Mouse (Mus musculus): Measurements from ENCODE around the gene Tac4. TPM values are rescaled to one million over a fixed set of nuclear protein-coding genes. Genes with fewer than 3 reads are reported as not detected.

Gene Tac4
- polyA plus RNA-seq, 1 experiment from 2014 or later, result not detected

DNA sequence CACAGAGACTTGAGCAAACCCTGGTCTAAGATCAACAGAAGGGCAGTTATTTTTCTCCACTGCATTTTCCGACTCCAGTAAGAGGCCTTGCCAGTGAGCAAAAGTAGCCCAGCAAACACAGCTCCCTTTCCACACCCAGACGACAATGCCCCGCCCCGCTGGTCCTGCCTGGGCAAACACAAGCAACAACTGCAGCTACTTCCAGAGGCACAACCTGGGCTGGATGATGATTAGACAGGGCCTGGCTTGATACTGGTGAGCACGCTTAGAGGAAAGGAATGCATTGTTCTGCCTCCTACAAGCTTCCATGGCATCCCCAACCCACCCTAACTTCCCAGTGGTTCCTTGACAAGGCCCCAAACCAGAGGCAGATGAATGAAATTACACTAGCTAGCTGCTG lies 12.3 kb downstream of the Tac4 start:
- Histone ChIP-seq H3K4me3 (ENCODE audit: low read depth, low read length) (no peak overlapping the region), H3K27ac (ENCODE audit: low read length) (no peak overlapping the region), H3K4me1 (ENCODE audit: control insufficient read depth, low read depth, low read length) (no peaks in the 10 kb centered on the region), H3K36me3 (ENCODE audit: control insufficient read depth, insufficient read depth) (peaks cover 89% of the 10 kb centered on the region), H3K9me3 (replicated peaks; ENCODE audit: control insufficient read depth, low read length) (no peaks in the 10 kb centered on the region), H3K9ac (ENCODE audit: low read depth, low read length) (no peak overlapping the region), H3K27me3 (ENCODE audit: control insufficient read depth, insufficient read depth, low read depth, low read length) (no peaks in the 10 kb centered on the region), H3K4me2 (ENCODE audit: low read depth, low read length) (no peak overlapping the region)
- 74% methylated on average over 5 of the region's 5 CpGs for WGBS (ENCODE audit: insufficient replicate concordance)
- ATAC-seq (ENCODE audit: low read depth), result no peak

DNA sequence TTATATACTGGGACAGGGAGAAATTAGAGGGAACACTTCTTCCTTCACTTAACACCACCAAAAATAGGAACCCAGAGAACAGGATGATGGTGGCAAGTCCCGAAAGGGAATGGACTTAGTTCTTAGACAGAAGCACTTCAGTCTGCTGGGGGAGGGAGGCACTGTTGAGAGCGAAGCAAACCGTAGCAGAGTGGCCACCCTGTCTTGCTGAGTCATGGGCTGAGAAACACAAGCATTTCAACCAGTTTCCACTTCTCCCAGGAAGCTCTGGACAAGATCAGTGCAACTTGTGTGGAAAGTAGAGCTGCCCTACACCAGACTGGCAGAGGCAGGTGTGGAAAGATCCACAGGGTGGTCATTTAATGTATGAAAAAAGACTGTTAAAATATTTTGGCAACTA lies 13.3 kb downstream of the Tac4 start:
- no peak for ATAC-seq (ENCODE audit: low read depth)
- WGBS (ENCODE audit: insufficient replicate concordance), result 58% methylated on average over 3 of the region's 3 CpGs

DNA sequence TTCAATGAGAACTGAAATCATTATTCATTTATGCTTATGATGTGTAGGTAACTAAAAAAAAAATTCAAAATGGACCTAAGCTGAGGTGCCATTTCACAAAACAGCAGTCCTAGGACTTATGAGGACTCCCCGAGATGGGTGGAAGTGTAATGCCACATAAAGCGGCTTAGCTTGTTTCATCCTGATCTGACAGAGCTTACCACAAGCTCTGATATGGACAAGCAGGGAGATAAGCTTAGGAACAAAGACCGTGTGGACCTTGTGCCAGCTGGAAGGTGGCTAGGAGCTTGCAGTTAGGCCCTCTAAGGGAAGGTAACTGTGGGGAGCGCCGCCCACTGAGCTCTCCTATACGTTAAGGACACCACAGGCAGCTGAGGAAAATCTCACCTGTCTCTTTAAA lies 14.7 kb downstream of the Tac4 start:
- no peak for ATAC-seq (ENCODE audit: low read depth)
- H3K4me1 ChIP-seq (ENCODE audit: control insufficient read depth, low read depth, low read length), result no peaks in the 10 kb centered on the region
- no peak overlapping the region for H3K4me2 ChIP-seq (ENCODE audit: low read depth, low read length)
- no peak overlapping the region for H3K9ac ChIP-seq (ENCODE audit: low read depth, low read length)
- H3K9me3 ChIP-seq (replicated peaks; ENCODE audit: control insufficient read depth, low read length), result no peaks in the 10 kb centered on the region
- peaks cover 96% of the 10 kb centered on the region for H3K36me3 ChIP-seq (ENCODE audit: control insufficient read depth, insufficient read depth)
- whole genome bisulfite sequencing (ENCODE audit: insufficient replicate concordance), result 80% methylated on average over 6 of the region's 6 CpGs
- H3K27ac ChIP-seq (ENCODE audit: low read length), result no peak overlapping the region
- H3K27me3 ChIP-seq (ENCODE audit: control insufficient read depth, insufficient read depth, low read depth, low read length), result no peaks in the 10 kb centered on the region
- no peak overlapping the region for H3K4me3 ChIP-seq (ENCODE audit: low read depth, low read length)

More for the DNA sequence above, 13.3 kb downstream of the Tac4 start:
- H3K4me3 ChIP-seq (ENCODE audit: low read depth, low read length), result no peak overlapping the region
- H3K27ac ChIP-seq (ENCODE audit: low read length), result no peak overlapping the region
- H3K4me2 ChIP-seq (ENCODE audit: low read depth, low read length), result no peak overlapping the region
- no peaks in the 10 kb centered on the region for H3K4me1 ChIP-seq (ENCODE audit: control insufficient read depth, low read depth, low read length)
- no peak overlapping the region for H3K9ac ChIP-seq (ENCODE audit: low read depth, low read length)
- H3K36me3 ChIP-seq (ENCODE audit: control insufficient read depth, insufficient read depth), result peaks cover 95% of the 10 kb centered on the region
- no peaks in the 10 kb centered on the region for H3K27me3 ChIP-seq (ENCODE audit: control insufficient read depth, insufficient read depth, low read depth, low read length)
- no peaks in the 10 kb centered on the region for H3K9me3 ChIP-seq (replicated peaks; ENCODE audit: control insufficient read depth, low read length)

DNA sequence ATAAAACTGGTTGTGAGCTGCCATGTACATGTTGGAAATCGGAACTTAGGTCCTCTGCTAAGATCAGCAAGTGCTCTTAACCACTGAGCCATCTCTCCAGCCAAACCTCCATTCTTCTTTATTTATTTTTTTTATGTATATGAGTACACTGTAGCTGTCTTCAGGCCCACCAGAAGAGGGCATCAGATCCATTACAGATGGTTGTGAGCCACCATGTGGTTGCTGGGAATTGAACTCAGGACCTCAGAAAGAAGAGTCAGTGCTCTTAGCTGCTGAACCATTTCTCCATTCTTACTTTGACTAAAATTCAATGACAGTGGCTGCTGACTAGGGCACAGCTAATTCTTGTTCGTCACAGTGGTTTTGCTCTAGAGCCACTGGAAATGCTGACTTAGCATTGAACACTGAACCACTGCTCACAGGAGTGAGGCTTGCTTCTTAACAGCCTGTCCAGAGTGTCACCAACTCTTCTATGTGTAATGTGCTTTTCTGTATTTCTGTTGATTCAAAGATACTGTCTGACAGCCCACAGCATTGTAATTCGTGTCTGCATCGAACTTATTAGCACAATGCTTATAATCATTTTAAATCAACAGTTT lies 17.8 kb downstream of the Tac4 start:
- ATAC-seq (ENCODE audit: low read depth), result no peak
- Histone ChIP-seq H3K4me3 (ENCODE audit: low read depth, low read length) (no peak overlapping the region), H3K27me3 (ENCODE audit: control insufficient read depth, insufficient read depth, low read depth, low read length) (no peaks in the 10 kb centered on the region), H3K9me3 (replicated peaks; ENCODE audit: control insufficient read depth, low read length) (no peaks in the 10 kb centered on the region), H3K4me1 (ENCODE audit: control insufficient read depth, low read depth, low read length) (no peaks in the 10 kb centered on the region), H3K4me2 (ENCODE audit: low read depth, low read length) (no peak overlapping the region), H3K9ac (ENCODE audit: low read depth, low read length) (no peak overlapping the region), H3K36me3 (ENCODE audit: control insufficient read depth, insufficient read depth) (peaks cover 97% of the 10 kb centered on the region), H3K27ac (ENCODE audit: low read length) (no peak overlapping the region)
- 84% methylated on average over 4 of the region's 4 CpGs for WGBS (ENCODE audit: insufficient replicate concordance)

GRCm38 (mm10) chr11:95282331-95282730 lies 21.0 kb downstream of the Tac4 start:
- H3K9ac ChIP-seq (ENCODE audit: low read depth, low read length), result no peak overlapping the region
- peaks cover 95% of the 10 kb centered on the region for H3K36me3 ChIP-seq (ENCODE audit: control insufficient read depth, insufficient read depth)
- no peak overlapping the region for H3K4me2 ChIP-seq (ENCODE audit: low read depth, low read length)
- H3K27me3 ChIP-seq (ENCODE audit: control insufficient read depth, insufficient read depth, low read depth, low read length), result no peaks in the 10 kb centered on the region
- no peaks in the 10 kb centered on the region for H3K4me1 ChIP-seq (ENCODE audit: control insufficient read depth, low read depth, low read length)
- no peak overlapping the region for H3K4me3 ChIP-seq (ENCODE audit: low read depth, low read length)
- WGBS (ENCODE audit: insufficient replicate concordance), result 92% methylated on average over 5 of the region's 5 CpGs
- H3K27ac ChIP-seq (ENCODE audit: low read length), result no peak overlapping the region
- no peak for ATAC-seq (ENCODE audit: low read depth)
- no peaks in the 10 kb centered on the region for H3K9me3 ChIP-seq (replicated peaks; ENCODE audit: control insufficient read depth, low read length)

DNA sequence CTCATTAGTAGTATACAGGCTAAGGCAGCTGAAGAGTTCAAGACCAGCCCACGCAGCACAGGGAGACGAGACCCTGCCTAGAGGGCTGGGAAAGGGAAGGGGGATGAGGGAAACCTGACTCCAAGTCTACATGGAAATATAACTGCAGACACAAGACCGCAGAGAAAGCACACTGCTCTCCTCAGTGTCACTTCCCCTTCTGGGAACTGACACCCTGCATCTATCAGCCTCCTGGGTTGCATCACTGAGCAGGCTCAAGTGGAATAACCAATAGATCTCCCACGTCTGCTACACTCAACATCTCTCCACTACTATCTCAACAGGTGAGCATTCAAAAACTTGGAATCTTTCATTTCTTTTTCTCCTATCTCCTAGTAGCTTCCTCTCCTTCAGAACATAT lies 30.7 kb downstream of the Tac4 start:
- no peaks in the 10 kb centered on the region for H3K27me3 ChIP-seq (ENCODE audit: control insufficient read depth, insufficient read depth, low read depth, low read length)
- no peak for ATAC-seq (ENCODE audit: low read depth)
- peaks cover 71% of the 10 kb centered on the region for H3K36me3 ChIP-seq (ENCODE audit: control insufficient read depth, insufficient read depth)
- H3K9me3 ChIP-seq (replicated peaks; ENCODE audit: control insufficient read depth, low read length), result no peaks in the 10 kb centered on the region
- peak overlapping the region; percentile 27; the same call in 1 of the 2 replicates for H3K27ac ChIP-seq (ENCODE audit: low read length)
- 52% methylated on average over 4 of the region's 4 CpGs for WGBS (ENCODE audit: insufficient replicate concordance)
- H3K9ac ChIP-seq (ENCODE audit: low read depth, low read length), result no peak overlapping the region
- no peak overlapping the region for H3K4me3 ChIP-seq (ENCODE audit: low read depth, low read length)
- no peak overlapping the region for H3K4me2 ChIP-seq (ENCODE audit: low read depth, low read length)
- H3K4me1 ChIP-seq (ENCODE audit: control insufficient read depth, low read depth, low read length), result no peaks in the 10 kb centered on the region

DNA sequence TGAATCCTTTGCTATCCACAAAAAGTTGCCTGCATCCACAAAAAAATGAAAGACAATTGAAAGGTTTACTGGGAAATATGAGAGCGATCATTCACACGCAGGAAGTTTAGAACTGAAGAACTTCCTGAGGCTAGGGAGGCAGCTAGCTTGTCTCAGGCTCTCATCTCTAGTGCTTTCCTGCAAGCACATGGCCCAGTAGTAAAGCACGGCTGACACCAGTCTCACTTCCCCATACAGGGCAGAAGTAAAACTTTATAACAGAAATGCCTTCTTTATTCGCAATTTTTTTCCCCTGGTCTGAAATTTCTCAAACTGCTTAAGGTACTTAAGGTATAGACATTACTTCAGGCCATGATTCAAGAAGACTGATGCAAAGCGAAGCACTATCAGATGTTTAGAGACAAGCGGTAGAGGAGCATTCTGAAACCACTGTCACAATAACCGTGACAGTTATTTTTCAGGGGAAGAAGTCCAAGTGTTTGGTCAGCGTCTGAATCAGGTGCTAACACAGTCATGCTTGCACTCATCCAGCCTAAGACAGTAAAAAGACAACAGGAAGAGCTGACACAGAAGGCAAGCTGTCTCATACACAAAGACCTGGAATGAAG lies 31.8 kb downstream of the Tac4 start:
- Histone ChIP-seq H3K9me3 (replicated peaks; ENCODE audit: control insufficient read depth, low read length) (no peaks in the 10 kb centered on the region), H3K9ac (ENCODE audit: low read depth, low read length) (no peak overlapping the region), H3K27me3 (ENCODE audit: control insufficient read depth, insufficient read depth, low read depth, low read length) (no peaks in the 10 kb centered on the region), H3K4me3 (ENCODE audit: low read depth, low read length) (no peak overlapping the region), H3K4me2 (ENCODE audit: low read depth, low read length) (no peak overlapping the region), H3K27ac (ENCODE audit: low read length) (peak overlapping the region; percentile 35), H3K36me3 (ENCODE audit: control insufficient read depth, insufficient read depth) (peaks cover 70% of the 10 kb centered on the region), H3K4me1 (ENCODE audit: control insufficient read depth, low read depth, low read length) (no peaks in the 10 kb centered on the region)
- WGBS (ENCODE audit: insufficient replicate concordance), result 35% methylated on average over 8 of the region's 8 CpGs
- ATAC-seq (ENCODE audit: low read depth), result no peak

DNA sequence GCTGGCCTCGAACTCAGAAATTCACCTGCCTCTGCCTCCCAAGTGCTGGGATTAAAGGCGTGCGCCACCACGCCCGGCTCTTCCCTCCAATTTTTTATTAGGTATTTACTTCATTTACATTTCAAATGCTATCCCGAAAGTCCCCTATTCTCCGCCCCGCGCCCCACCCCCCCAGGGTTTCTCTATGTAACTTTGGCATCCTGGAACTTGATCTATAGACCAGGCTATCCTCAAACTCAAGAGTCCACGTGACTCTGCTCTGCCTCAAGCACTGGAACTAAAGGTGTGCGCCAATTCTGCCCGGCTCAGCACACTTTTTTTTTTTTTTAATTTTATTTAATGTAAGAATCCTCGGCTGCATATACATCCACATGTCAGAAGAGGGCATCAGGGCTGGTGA lies 34.4 kb downstream of the Tac4 start:
- no peak overlapping the region for H3K9ac ChIP-seq (ENCODE audit: low read depth, low read length)
- no peaks in the 10 kb centered on the region for H3K9me3 ChIP-seq (replicated peaks; ENCODE audit: control insufficient read depth, low read length)
- no peak for ATAC-seq (ENCODE audit: low read depth)
- WGBS (ENCODE audit: insufficient replicate concordance), result 92% methylated on average over 12 of the region's 13 CpGs
- no peak overlapping the region for H3K4me3 ChIP-seq (ENCODE audit: low read depth, low read length)
- H3K4me2 ChIP-seq (ENCODE audit: low read depth, low read length), result no peak overlapping the region
- no peaks in the 10 kb centered on the region for H3K4me1 ChIP-seq (ENCODE audit: control insufficient read depth, low read depth, low read length)
- no peak overlapping the region for H3K27ac ChIP-seq (ENCODE audit: low read length)
- H3K36me3 ChIP-seq (ENCODE audit: control insufficient read depth, insufficient read depth), result peaks cover 62% of the 10 kb centered on the region
- H3K27me3 ChIP-seq (ENCODE audit: control insufficient read depth, insufficient read depth, low read depth, low read length), result no peaks in the 10 kb centered on the region

GRCm38 (mm10) chr11:95298146-95298545 lies 36.8 kb downstream of the Tac4 start:
- no peak overlapping the region for H3K9ac ChIP-seq (ENCODE audit: low read depth, low read length)
- H3K9me3 ChIP-seq (replicated peaks; ENCODE audit: control insufficient read depth, low read length), result no peaks in the 10 kb centered on the region
- 0 out of 2 replicates have a peak, but pooled peaks have one; percentile 21 for ATAC-seq (ENCODE audit: low read depth)
- peaks cover 57% of the 10 kb centered on the region for H3K36me3 ChIP-seq (ENCODE audit: control insufficient read depth, insufficient read depth)
- no peaks in the 10 kb centered on the region; the same call in 1 of the 2 replicates for H3K4me1 ChIP-seq (ENCODE audit: control insufficient read depth, low read depth, low read length)
- no peak overlapping the region for H3K4me3 ChIP-seq (ENCODE audit: low read depth, low read length)
- H3K27ac ChIP-seq (ENCODE audit: low read length), result no peak overlapping the region
- no peak overlapping the region for H3K4me2 ChIP-seq (ENCODE audit: low read depth, low read length)
- WGBS (ENCODE audit: insufficient replicate concordance), result 3% methylated on average over 2 of the region's 2 CpGs
- no peaks in the 10 kb centered on the region for H3K27me3 ChIP-seq (ENCODE audit: control insufficient read depth, insufficient read depth, low read depth, low read length)
